Mouse (Mus musculus): ENCODE results near the gene Myo9a.
"Not testable (repeated sequence)": the region's sequence is repeated elsewhere in the genome, so short reads cannot be mapped to it uniquely, and the experiment has no call there.

Myo9a gene

GRCm38 (mm10) chr9:59751066-59751581 is 428 bp downstream of the Myo9a start:
- peak; percentile 77 to 81 for DNase-seq (ENCODE audit: low spot score in 2 of 2)

- no peak for DNase-seq (ENCODE audit: low spot score in 2 of 2)
Observed at GRCm38 (mm10) chr9:59751966-59752365, 1.3 kb downstream of the Myo9a start.

- no peak for DNase-seq (ENCODE audit: low spot score in 2 of 2)
Observed at GRCm38 (mm10) chr9:59755199-59755598, 4.5 kb downstream of the Myo9a start.

- DNase-seq (ENCODE audit: low spot score in 2 of 2): not testable (repeated sequence)
Observed at GRCm38 (mm10) chr9:59757016-59757415, 6.3 kb downstream of the Myo9a start.

GRCm38 (mm10) chr9:59760515-59760914 is 9.8 kb downstream of the Myo9a start:
- no peak for DNase-seq (ENCODE audit: low spot score in 2 of 2)

- not testable (repeated sequence) for DNase-seq (ENCODE audit: low spot score in 2 of 2)
Observed at GRCm38 (mm10) chr9:59766966-59767461, 16.3 kb downstream of the Myo9a start.

- not testable (repeated sequence) for DNase-seq (ENCODE audit: low spot score in 2 of 2)
Observed at GRCm38 (mm10) chr9:59806046-59806774, 55.5 kb downstream of the Myo9a start.

- no peak for DNase-seq (ENCODE audit: low spot score in 2 of 2)
Observed at GRCm38 (mm10) chr9:59884551-59884950, 133.9 kb downstream of the Myo9a start.

GRCm38 (mm10) chr9:59903382-59903781 is 152.7 kb downstream of the Myo9a start:
- DNase-seq (ENCODE audit: low spot score in 2 of 2): no peak

GRCm38 (mm10) chr9:59914761-59915160 is 164.1 kb downstream of the Myo9a start:
- DNase-seq (ENCODE audit: low spot score in 2 of 2): no peak

GRCm38 (mm10) chr9:59930248-59930647 is 179.6 kb downstream of the Myo9a start:
- no peak for DNase-seq (ENCODE audit: low spot score in 2 of 2)

GRCm38 (mm10) chr9:59935866-59936265 is 185.2 kb downstream of the Myo9a start:
- DNase-seq (ENCODE audit: low spot score in 2 of 2): not testable (repeated sequence)

GRCm38 (mm10) chr9:59938529-59938928 is 187.8 kb downstream of the Myo9a start:
- DNase-seq (ENCODE audit: low spot score in 2 of 2): no peak

GRCm38 (mm10) chr9:59939691-59940090 is 189.0 kb downstream of the Myo9a start:
- no peak for DNase-seq (ENCODE audit: low spot score in 2 of 2)

GRCm38 (mm10) chr9:59940913-59941884 is 190.5 kb downstream of the Myo9a start:
- DNase-seq (ENCODE audit: low spot score in 2 of 2): no peak

GRCm38 (mm10) chr9:59941885-59942350 is 191.2 kb downstream of the Myo9a start:
- no peak for DNase-seq (ENCODE audit: low spot score in 2 of 2)

GRCm38 (mm10) chr9:59942501-59943085 is 191.9 kb downstream of the Myo9a start:
- no peak for DNase-seq (ENCODE audit: low spot score in 2 of 2)

GRCm38 (mm10) chr9:59943826-59944225 is 193.1 kb downstream of the Myo9a start:
- no peak for DNase-seq (ENCODE audit: low spot score in 2 of 2)

- DNase-seq (ENCODE audit: low spot score in 2 of 2): no peak
Observed at GRCm38 (mm10) chr9:59945241-59945640, 194.5 kb downstream of the Myo9a start.

- DNase-seq (ENCODE audit: low spot score in 2 of 2): no peak
Observed at GRCm38 (mm10) chr9:59947271-59947670, 196.6 kb downstream of the Myo9a start.

GRCm38 (mm10) chr9:59948226-59948625 is 197.5 kb downstream of the Myo9a start:
- DNase-seq (ENCODE audit: low spot score in 2 of 2): no peak
